Mouse (Mus musculus) cerebellum, adult 11 months (tissue): ENCODE measurements around the gene Mobp.

Source experiments
- DNase-seq: peaks from one replicate; pipeline ENCODE4 v3.0.0; 2022

Gene Mobp

GRCm38 (mm10) chr9:120214978-120215495, 65.5 kb downstream of the Mobp start:
- DNase-seq: no peak

- DNase-seq: no peak
Observed at GRCm38 (mm10) chr9:120219411-120219810, 69.9 kb downstream of the Mobp start.
